Mouse (Mus musculus) midbrain, postnatal 0 days (tissue): ENCODE results near the gene Gtpbp1. TPM values are rescaled to one million over a fixed set of nuclear protein-coding genes. Genes with fewer than 3 reads are reported as not detected.
A peak's percentile ranks its signal among the peaks of the same experiment; 100 is the strongest.

Experiments used
- ATAC-seq: fragments of 200-750 bp; cut with Nextera tagmentation; 2 replicates; pipeline ENCODE4 v1.8.0; 2017; ENCODE audit warnings: moderate number of reproducible peaks, mild to moderate bottlenecking, moderate TSS enrichment, moderate library complexity; ENCODE audit not compliant: low FRiP score
- DNase-seq: peaks from one replicate; pipeline ENCODE4 v3.0.0-alpha.2; 2015; ENCODE audit warnings: low spot score
- H3K27ac ChIP-seq: fragments of 300-500 bp; sonication (generic); 2 replicates; pipeline ENCODE4 v1.5.1; 2014; ENCODE audit warnings: low read depth, mild to moderate bottlenecking, low read length, mixed read lengths
- H3K27me3 ChIP-seq: fragments of 300-500 bp; sonication (generic); 2 replicates; pipeline ENCODE4 v1.6.1; 2014; ENCODE audit warnings: low read length, control low read depth, mixed read lengths; ENCODE audit not compliant: insufficient read depth
- H3K36me3 ChIP-seq: fragments of 300-500 bp; sonication (generic); 2 replicates; pipeline ENCODE4 v1.6.1; 2014; ENCODE audit warnings: low read length, control low read depth, mixed read lengths; ENCODE audit not compliant: insufficient read depth
- H3K4me1 ChIP-seq: fragments of 300-500 bp; sonication (generic); 2 replicates; pipeline ENCODE4 v1.6.1; 2014; ENCODE audit warnings: mild to moderate bottlenecking, control low read depth, antibody characterized with exemption, low read length, mixed read lengths; ENCODE audit not compliant: insufficient read depth
- H3K4me2 ChIP-seq: fragments of 300-500 bp; sonication (generic); 2 replicates; pipeline ENCODE4 v1.6.1; 2014; ENCODE audit warnings: low read depth, mild to moderate bottlenecking, low read length, mixed read lengths; ENCODE audit not compliant: poor library complexity, severe bottlenecking
- H3K4me3 ChIP-seq: fragments of 300-500 bp; sonication (generic); 2 replicates; pipeline ENCODE4 v1.5.1; 2014; ENCODE audit warnings: low read depth, mild to moderate bottlenecking, low read length, moderate library complexity
- H3K9ac ChIP-seq: fragments of 300-500 bp; sonication (generic); replicated peaks from 2 replicates; pipeline ENCODE4 v1.6.1; 2014; ENCODE audit warnings: mild to moderate bottlenecking, low read length, moderate library complexity, mixed read lengths; ENCODE audit not compliant: poor library complexity, severe bottlenecking
- H3K9me3 ChIP-seq: fragments of 300-500 bp; sonication (generic); 2 replicates; pipeline ENCODE4 v1.6.1; 2016; ENCODE audit warnings: low read length, control low read depth
- CTCF ChIP-seq: IDR thresholded peaks from 2 replicates; pipeline ENCODE4 v1.5.1; 2016; ENCODE audit warnings: antibody characterized with exemption, mild to moderate bottlenecking
- WGBS: fragments of 180-500 bp; shearing (Covaris S2); extraction: QIAGEN DNeasy Blood & Tissue Kit; methylation state at CpG from one replicate; pipeline ENCODE4 v1.1.7; 2014; 5-methylcytosine and 5-hydroxymethylcytosine counted together
- polyA plus RNA-seq: library from polyadenylated mRNA; unstranded; fragments of >200 nt; fragmentation: Nextera tagmentation; extraction: Ambion mirVana; gene quantifications from 2 replicates; pipeline ENCODE4 v1.2.1, GENCODE M21; 2015
- total RNA-seq: library from RNA; depleted of rRNA; stranded (reverse); fragments of >200 nt; gene quantifications from 2 replicates; pipeline ENCODE4 v1.2.3, GENCODE M21; 2014

Gene Gtpbp1
- total and polyA plus RNA-seq, 2 experiments from 2014 or later: 40.0 to 99.3 TPM

GRCm38 (mm10) chr15:79683146-79683545 lies 7.5 kb upstream of the Gtpbp1 start:
- no peaks in the 10 kb centered on the region for H3K9me3 ChIP-seq
- H3K4me1 ChIP-seq: peaks cover 29% of the 10 kb centered on the region
- no peak for ATAC-seq
- 88% methylated on average over 6 of the region's 6 CpGs for WGBS
- no peaks in the 10 kb centered on the region for H3K27me3 ChIP-seq
- no peak overlapping the region for H3K4me2 ChIP-seq
- no peak for DNase-seq
- H3K9ac ChIP-seq: no peak overlapping the region
- H3K27ac ChIP-seq: no peak overlapping the region
- no peak overlapping the region for H3K4me3 ChIP-seq
- no peak for TF ChIP-seq CTCF
- no peaks in the 10 kb centered on the region for H3K36me3 ChIP-seq

DNA sequence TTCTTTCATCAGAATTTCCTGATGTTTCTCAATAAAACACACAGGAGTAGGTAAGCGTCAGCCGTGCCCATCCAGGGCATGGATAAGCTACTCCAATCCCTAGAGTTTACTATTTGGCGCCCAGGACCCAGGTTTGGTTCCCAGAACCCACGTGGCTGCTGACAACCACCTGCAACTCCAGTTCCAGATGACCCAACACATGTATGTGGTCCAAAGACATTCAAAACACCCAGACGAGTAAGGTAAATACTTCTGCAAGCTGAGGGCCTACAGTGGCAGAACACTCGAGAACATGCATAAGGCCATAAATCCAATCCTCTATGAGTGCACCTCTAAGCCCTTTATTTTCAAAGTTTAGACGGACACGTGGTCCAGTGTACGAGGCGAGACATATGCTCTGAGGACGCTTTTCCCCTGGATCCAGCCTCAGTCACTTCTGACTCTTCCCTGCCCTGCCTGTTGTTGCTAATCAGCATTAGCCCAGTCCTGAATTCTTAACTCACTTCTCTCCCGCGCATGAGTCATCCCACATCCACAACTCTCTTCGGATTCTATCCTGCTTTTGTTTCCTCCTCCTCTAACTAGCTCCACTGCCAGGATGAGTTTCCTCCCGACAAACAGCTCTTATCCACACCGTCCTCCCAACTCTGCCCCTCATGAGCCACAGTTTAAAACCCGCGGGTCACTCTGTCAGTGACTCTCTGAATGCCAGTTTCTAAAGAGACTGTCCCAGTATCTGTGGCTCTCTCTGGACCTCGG lies 6.8 kb upstream of the Gtpbp1 start:
- Histone ChIP-seq H3K4me2 (peak overlapping the region; percentile 74), H3K4me3 (peak overlapping the region; percentile 91), H3K36me3 (no peaks in the 10 kb centered on the region), H3K27me3 (no peaks in the 10 kb centered on the region), H3K9me3 (no peaks in the 10 kb centered on the region), H3K4me1 (peaks cover 29% of the 10 kb centered on the region), H3K9ac (peak overlapping the region; percentile 36; the same call in 1 of the 2 replicates), H3K27ac (no peak overlapping the region)
- TF ChIP-seq CTCF: no peak
- ATAC-seq (no peak), DNase-seq (no peak)
- WGBS: 72% methylated on average over 19 of the region's 19 CpGs

GRCm38 (mm10) chr15:79684616-79685015 lies 6.0 kb upstream of the Gtpbp1 start:
- peak overlapping the region; percentile 91 for H3K4me3 ChIP-seq
- peaks cover 29% of the 10 kb centered on the region for H3K4me1 ChIP-seq
- H3K9ac ChIP-seq: peak overlapping the region; percentile 48; the same call in 1 of the 2 replicates
- no peaks in the 10 kb centered on the region for H3K36me3 ChIP-seq
- no peak overlapping the region for H3K27ac ChIP-seq
- TF ChIP-seq CTCF: no peak
- H3K27me3 ChIP-seq: no peaks in the 10 kb centered on the region
- H3K4me2 ChIP-seq: peak overlapping the region; percentile 74
- ATAC-seq (no peak), DNase-seq (no peak)
- 76% methylated on average over 6 of the region's 6 CpGs for WGBS
- H3K9me3 ChIP-seq: no peaks in the 10 kb centered on the region

DNA sequence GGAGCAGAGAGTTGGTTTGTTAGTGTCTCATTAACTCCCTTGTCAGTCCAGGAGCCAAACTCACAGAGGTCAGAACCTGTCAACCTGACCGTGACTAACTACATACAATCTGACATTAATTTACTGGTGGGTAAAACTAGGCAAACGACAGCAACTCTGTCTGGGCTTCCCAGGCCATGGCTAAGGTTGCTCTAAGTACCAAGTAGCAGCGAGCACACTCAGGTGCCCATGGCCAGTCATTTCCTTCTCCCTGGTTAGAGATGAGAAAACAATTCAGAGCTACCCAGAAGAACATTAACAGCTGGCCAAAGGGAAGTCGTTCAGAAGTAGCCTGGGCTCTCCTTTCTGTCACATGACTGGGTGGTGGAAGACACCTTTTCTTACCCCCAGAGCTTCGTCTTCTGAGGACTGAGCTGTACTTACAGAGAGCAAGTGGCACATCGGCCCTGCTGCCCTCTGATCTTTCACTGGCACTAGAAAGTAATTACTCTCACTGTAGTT lies 5.5 kb upstream of the Gtpbp1 start:
- Histone ChIP-seq H3K27me3 (no peaks in the 10 kb centered on the region), H3K9me3 (no peaks in the 10 kb centered on the region), H3K4me1 (peaks cover 29% of the 10 kb centered on the region), H3K4me3 (peak overlapping the region; percentile 91), H3K4me2 (peak overlapping the region; percentile 74), H3K36me3 (no peaks in the 10 kb centered on the region), H3K27ac (no peak overlapping the region), H3K9ac (peak overlapping the region; percentile 48; the same call in 1 of the 2 replicates)
- TF ChIP-seq CTCF: no peak
- DNase-seq (no peak), ATAC-seq (no peak)
- WGBS: 52% methylated on average over 6 of the region's 6 CpGs

DNA sequence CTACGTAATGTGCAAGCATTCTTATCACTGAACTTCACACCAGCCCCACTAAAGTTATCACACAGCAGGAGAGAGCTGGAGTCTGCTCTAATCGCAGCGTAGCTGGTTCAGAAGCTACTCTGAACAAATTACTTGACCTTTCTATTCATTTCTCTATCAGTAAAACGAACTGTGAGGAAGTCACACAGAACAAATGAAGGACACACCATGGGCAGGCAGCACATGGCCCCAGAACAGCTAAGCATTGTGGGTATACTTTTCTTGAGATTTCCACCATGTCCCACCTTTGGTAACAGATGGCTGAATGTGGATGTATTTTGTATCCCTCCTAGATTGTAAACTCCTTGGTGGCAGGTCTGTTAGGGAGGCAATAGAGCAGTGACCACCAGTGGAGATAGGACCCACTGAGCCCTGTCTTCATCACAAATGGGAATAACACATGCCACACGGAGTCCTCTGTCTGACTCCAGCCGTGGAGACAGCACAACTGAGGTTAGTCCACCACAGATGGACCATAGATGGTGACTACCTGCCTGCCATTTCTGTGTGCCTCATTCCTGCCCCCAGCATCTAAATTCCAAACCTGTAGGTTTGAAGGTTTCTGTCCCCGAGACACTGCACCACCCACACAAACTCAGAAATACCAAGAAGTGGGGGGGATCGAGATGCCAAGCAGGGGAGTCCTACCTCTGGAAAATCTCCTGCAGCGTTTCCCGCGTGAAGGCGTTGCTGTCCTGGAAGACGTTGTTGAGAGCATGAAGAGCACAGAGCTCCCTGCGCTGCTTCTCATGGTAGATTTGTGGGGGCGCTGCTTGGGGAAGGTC lies 4.4 kb upstream of the Gtpbp1 start:
- TF ChIP-seq CTCF: no peak
- Histone ChIP-seq H3K9me3 (no peaks in the 10 kb centered on the region), H3K4me3 (peak overlapping the region; percentile 91), H3K9ac (peak overlapping the region; percentile 85), H3K27ac (no peak overlapping the region), H3K4me1 (peaks cover 29% of the 10 kb centered on the region), H3K4me2 (peak overlapping the region; percentile 74), H3K27me3 (no peaks in the 10 kb centered on the region), H3K36me3 (no peaks in the 10 kb centered on the region)
- no peak for DNase-seq
- no peak for ATAC-seq
- 16% methylated on average over 15 of the region's 15 CpGs for WGBS

DNA sequence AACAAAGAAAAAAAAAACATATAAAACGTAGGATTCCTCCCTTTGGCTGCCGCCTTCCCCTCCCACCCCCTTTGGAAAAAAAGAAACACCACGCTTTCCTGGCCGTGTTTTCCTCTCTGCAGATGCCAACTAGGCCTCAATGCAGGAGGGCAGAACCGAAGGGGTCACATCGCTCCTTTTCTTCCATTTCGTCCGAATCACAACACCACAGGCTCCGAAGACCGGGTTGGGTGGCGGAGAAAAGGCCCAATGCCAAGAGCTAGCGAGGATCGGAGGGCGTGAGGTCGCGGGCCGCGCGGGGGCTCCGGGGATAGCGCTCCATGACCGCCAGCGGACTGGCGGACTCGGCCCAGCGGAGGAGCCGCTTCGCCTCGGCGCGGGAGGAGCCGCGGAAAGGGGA lies 3.5 kb upstream of the Gtpbp1 start:
- Histone ChIP-seq H3K9ac (peak overlapping the region; percentile 85), H3K27me3 (no peaks in the 10 kb centered on the region), H3K9me3 (no peaks in the 10 kb centered on the region), H3K36me3 (no peaks in the 10 kb centered on the region), H3K4me1 (peaks cover 36% of the 10 kb centered on the region), H3K4me2 (peak overlapping the region; percentile 74), H3K27ac (peak overlapping the region; percentile 80), H3K4me3 (peak overlapping the region; percentile 91)
- peak; percentile 44 for DNase-seq
- no peak for TF ChIP-seq CTCF
- ATAC-seq: no peak
- under 1% methylated on average over 32 of the region's 33 CpGs for WGBS
